Mouse (Mus musculus): ENCODE results near the gene Zbtb11.
"Not testable (repeated sequence)": the region's sequence is repeated elsewhere in the genome, so short reads cannot be mapped to it uniquely, and the experiment has no call there.

Zbtb11 gene

DNA sequence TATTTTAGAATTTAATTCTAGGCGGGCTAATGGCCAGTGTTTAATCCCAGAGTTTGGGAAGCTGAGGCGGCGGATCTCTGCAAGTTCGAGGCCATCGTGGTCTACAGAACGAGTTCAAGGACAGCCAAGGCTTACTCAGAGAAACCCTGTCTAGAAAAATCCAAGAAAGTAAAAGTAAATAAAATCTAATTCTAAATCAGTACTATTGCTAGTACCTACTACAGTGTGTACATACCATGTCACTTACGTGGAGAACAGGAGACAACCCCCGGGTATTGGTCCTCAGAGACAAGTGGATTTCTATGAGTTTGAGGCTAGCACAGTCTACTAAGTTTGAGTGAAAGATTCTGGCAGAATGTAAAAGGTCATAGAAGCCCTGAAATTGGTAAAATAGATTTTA, 64.4 kb downstream of the Zbtb11 start:
- DNase-seq (ENCODE audit: low read depth) = no peak

DNA sequence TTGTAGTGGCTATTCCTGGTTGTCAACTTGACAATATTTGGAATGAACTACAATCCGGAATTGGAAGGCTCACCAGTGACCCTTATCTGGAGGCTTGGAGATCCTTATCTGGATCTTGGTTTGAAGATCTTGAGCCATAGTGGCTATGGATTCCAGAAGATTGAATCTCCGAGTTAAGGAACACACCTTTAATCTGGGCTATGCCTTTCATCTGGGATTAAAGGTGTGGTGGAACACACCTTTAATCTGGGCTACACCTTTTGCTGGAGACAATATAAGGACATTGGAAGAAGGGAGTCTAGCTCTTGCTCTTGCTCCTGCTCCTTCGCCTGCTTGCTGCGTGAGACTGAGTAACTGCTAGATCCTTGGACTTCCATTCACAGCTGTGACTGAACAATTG, 74.4 kb downstream of the Zbtb11 start, which contains the start of gene Senp7:
TSS of gene Senp7 (plus strand) at position 301 of the 400 bp plus-strand sequence.
- DNase-seq (ENCODE audit: low read depth) = not testable (repeated sequence)

- no peak for DNase-seq (ENCODE audit: low read depth)
Measured at GRCm38 (mm10) chr16:56055911-56056310, 82.2 kb downstream of the Zbtb11 start.

DNA sequence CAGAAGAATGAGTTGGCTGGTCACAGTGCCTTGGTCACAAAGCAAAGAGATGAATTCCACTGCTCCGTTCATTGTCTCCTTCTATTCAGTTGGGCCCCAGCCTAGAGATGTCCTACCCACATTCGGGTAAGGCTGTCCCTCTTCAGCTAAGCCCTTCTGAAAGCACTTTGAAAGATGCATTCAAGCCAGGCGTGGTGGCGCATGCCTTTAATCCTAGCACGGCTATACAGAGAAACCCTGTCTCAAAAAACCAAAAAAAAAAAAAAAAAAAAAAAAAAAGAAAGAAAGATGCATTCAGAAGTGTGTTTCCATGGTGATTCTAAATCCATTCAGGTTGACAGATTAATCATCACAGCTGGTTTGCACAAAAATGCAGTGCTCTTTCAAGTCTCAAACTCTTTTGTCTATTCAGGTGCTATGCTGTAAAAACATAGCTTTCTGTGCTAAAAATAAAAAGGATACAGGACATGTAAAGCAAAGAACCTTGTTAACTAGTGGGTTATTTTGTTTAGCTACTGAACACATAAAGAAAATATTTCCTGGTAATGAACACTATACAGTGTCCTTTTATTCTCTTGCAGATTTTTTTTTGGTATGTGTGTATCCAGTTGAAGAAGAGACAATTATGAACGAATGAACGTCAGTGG, 83.4 kb downstream of the Zbtb11 start:
- no peak for DNase-seq (ENCODE audit: low read depth)

- no peak for DNase-seq (ENCODE audit: low read depth)
Measured at GRCm38 (mm10) chr16:56058151-56058550, 84.5 kb downstream of the Zbtb11 start.
